Mouse (Mus musculus): Measurements from ENCODE around the gene Lonp1.

Lonp1 gene

GRCm38 (mm10) chr17:56585171-56585821, 41.4 kb downstream of the Lonp1 start:
- DNase-seq: no peak

- DNase-seq: peak; percentile 99
These were observed 42.2 kb downstream of the Lonp1 start, which contains the start of the genes Safb2 and Safb for GRCm38 (mm10) chr17:56584257-56585130. Safb2 (minus strand) TSS chr17:56584585. Safb (plus strand) TSS chr17:56584825.

- DNase-seq: no peak
These were observed 43.0 kb downstream of the Lonp1 start for GRCm38 (mm10) chr17:56583611-56584256.

GRCm38 (mm10) chr17:56583071-56583470, 43.6 kb downstream of the Lonp1 start:
- no peak for DNase-seq

- no peak for DNase-seq
These were observed 53.7 kb downstream of the Lonp1 start for GRCm38 (mm10) chr17:56572939-56573338.

GRCm38 (mm10) chr17:56572154-56572553, 54.5 kb downstream of the Lonp1 start:
- no peak for DNase-seq

GRCm38 (mm10) chr17:56570287-56570686, 56.4 kb downstream of the Lonp1 start:
- no peak for DNase-seq

GRCm38 (mm10) chr17:56567370-56567769, 59.3 kb downstream of the Lonp1 start:
- DNase-seq: no peak

- no peak for DNase-seq
These were observed 59.8 kb downstream of the Lonp1 start for GRCm38 (mm10) chr17:56566918-56567317.

- no peak for DNase-seq
These were observed 60.4 kb downstream of the Lonp1 start for GRCm38 (mm10) chr17:56566293-56566692.

Data from thymus, postnatal 14 days (tissue).